Mouse (Mus musculus) urinary bladder, postnatal 14 days (tissue): ENCODE results near the gene Adam1b.
"Not testable (repeated sequence)": the region's sequence is repeated elsewhere in the genome, so short reads cannot be mapped to it uniquely, and the experiment has no call there.

Experiments used
- DNase-seq: peaks from one replicate; pipeline ENCODE4 v3.0.0; 2021; ENCODE audit warnings: low spot score

Gene Adam1b

GRCm38 (mm10) chr5:121503231-121503630, at the start of gene Adam1b:
Gene Adam1b (minus strand): TSS chr5:121503435.
- no peak for DNase-seq

- DNase-seq: no peak
Measured at GRCm38 (mm10) chr5:121549196-121549595, 46.0 kb upstream of the Adam1b start.

DNA sequence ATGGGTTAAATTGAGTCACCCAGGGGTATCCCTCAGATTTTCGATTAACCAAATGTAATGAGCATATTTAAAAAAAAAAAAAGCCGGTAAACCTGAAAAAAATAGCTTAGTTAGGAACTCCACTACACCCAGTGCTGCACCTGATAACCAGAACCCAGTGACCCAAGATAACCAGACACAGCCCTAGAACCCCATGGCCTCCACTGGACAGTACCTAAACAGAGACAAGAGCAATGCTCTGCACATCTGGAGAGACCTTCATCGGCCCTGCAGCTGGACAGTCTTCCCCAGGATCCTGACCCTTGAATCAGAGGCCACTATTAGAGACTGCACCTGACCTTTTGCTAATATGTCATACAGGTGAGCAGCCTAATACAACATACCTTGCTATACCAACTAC, 43.8 kb upstream of the Adam1b start:
- DNase-seq: no peak

DNA sequence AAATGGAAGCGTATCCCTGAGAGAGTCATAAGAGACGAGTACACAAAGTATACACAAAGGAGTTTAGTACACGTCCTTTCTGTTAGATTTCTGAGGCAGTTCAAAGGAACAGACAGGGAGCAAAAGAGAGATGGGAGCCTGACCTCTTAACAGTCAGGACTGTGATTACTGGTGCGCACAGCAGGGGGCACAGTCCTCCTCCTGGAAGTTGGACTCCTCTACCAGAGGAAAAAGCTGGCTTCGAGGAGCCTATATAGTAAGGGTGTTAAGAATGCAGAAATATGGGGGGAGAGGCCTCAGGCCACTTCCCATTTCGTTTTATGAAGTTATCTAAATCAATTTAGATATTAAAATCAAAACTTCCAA, 43.3 kb upstream of the Adam1b start:
- DNase-seq: peak; percentile 60

DNA sequence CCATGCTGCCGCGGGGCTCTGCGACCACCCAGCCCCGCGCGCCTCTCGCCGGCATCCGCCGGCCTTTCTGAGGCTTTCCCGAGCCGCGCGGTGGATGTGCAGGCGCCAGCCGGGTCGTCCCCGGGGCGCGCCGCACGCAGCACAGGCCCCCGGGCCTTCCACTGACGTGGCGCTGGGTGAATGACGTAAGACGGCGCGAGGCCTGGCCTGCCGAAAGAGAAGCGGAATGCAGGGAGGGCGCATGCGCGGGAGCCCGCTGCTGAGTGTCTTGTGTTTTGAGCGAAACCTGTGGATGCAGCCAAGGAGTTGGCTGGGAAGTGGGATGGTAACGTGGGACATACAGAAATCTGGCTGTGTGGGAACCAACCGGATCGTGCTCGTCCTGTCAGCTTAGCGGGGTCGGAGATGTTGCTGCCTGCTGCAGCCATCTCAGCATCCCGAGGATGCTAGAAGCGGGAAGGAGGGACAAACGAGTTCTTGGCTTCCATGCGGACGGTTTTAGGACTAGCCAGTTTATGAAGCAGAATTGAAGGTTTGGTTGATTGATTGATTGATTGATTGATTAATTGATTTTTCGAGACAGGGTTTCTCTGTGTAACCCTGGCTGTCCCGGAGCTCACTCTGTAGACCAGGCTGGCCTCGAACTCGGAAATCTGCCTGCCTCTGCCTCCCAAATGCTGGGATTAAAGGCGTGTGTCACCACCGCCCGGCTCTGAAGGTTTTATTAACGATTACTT, 42.7 kb upstream of the Adam1b start, which contains the start of gene Mapkapk5:
Gene Mapkapk5, minus strand, starts transcription at position 113 of the 737 bp plus-strand sequence.
- peak; percentile 97 for DNase-seq

GRCm38 (mm10) chr5:121544910-121545792, 41.9 kb upstream of the Adam1b start, which contains the start of the genes Adam1a and Gm42878:
Gene Adam1a (minus strand): TSS chr5:121545482.
Gene Gm42878 (minus strand): TSS chr5:121545482.
- peak; percentile 35 for DNase-seq

DNA sequence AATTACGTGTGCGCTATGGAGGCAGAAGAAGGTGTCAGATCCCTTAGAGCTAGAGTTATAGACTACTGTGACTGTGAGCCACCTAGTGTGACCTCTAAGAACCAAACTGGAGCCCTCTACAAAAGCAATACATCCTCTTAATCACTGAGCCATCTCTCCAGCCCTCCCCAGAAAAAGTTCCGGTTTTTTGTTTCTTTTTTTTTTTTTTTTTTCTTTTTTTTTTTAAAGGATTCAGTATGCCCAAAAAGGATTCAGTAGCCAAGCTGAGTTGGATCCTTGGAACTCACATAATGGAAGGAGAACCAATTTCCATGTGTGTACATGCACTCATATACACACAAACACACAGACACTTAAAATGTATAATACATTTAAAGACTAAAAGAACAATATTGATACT, 40.1 kb upstream of the Adam1b start:
- DNase-seq: no peak

- no peak for DNase-seq
Measured at GRCm38 (mm10) chr5:121541235-121541634, 38.0 kb upstream of the Adam1b start.

DNA sequence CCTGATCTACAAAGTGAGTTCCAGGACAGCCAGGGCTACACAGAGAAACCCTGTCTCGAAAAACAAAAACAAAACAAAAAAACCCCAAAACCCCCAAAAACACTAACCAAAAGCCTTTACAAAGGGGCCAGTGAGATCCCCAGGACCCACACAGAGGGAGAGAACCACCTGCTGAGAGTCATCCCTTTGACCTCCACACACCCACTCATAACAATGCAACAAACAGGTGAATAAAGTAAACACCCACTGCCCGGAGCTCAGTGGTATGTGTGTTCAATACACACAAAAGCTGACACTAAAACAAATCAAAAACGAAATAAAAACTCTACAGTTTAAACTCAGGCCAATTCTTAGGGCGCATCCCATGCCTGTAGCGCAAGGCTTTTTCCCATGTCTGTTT, 36.8 kb upstream of the Adam1b start:
- DNase-seq: no peak

- DNase-seq: no peak
Measured at GRCm38 (mm10) chr5:121537588-121537987, 34.4 kb upstream of the Adam1b start.

GRCm38 (mm10) chr5:121536921-121537555, 33.8 kb upstream of the Adam1b start:
- no peak for DNase-seq

DNA sequence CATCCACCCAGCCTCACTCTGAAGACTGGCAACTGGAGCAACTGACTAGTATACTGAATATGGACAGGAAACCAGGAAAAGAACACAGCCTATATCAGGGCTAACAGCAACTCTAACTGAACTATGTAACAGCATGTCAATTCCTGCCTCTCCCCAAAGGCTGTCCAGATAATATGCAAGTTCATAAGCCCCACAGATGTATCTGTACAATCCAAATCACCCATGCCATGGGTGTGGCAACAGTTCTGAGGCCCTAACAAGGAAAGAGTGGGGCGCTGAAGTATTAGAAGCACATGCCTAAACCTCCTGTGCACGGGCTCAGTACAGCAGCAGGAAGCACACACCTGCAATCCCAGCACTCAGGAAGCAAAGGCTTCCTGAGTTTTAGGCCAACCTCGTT, 31.9 kb upstream of the Adam1b start:
- DNase-seq: no peak

DNA sequence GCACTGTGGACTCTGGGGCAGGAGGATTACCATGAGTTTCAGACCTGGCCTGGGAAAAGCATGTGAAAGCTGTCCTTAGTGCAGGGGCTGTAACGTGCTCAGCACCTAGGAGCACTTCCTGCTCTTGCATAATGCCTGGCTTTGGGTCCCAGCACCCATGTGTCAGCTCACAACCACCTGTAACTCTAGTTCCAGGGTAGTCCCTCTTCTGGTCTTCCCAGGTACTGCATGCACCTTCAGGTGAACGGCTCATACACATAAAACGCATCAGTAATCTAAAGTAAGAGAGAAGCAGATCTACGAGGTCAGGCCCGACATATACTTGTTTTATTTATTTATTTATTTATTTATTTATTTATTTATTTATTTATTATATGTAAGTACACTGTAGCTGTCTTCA, 31.3 kb upstream of the Adam1b start:
- no peak for DNase-seq

DNA sequence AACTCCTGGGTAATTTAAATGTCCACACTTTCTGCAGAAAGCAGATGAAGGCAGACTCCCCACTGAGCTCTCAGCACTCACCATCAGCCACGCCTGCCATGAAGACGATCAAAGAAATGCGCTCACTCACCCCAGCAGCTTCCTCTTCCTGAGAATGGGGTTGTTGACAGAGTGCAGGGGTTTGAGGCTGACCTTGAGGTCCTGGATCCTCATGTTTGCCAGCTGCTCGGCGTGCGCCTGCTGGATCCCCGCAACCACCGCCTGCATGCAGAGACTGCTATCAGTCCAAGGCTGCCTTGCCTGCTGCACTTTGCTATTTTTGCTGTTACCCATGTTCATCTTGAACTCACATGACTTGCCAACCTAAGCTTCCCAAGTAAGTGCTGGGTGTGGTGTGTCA, 23.7 kb upstream of the Adam1b start:
- no peak for DNase-seq

GRCm38 (mm10) chr5:121526526-121526925, 23.3 kb upstream of the Adam1b start:
- DNase-seq: no peak

DNA sequence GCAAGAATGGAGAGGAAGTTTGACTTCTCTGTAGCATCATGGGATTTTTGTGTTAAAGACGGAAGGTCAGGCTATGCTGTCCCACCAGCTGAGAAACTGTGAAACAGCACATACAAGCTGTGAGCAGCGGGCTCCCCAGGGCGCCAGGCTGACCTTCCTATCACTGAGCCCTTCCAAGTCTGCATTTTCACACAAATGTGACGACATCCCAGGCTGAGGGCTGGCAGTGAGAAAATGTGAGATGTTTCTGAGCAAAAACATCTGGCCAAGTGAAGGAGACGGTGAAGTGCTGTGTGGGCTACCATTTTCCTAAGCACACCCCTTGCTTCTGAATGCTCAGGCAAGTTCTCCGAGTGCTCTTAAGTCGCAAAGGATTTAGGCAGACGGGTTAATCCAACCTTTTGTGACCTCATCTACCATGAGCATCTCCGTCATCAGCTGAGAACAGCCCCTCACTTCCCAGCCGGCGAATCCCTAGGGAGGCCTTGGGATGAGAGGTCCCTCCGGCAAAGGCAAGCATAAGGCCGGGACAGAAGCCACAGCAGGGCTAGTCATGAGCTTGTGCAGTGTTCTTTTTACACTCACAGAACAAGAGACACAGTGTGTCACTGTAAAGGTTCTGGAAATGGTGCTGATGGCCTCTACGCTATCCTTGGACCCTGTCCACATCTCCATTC, 22.7 kb upstream of the Adam1b start:
- no peak for DNase-seq

DNA sequence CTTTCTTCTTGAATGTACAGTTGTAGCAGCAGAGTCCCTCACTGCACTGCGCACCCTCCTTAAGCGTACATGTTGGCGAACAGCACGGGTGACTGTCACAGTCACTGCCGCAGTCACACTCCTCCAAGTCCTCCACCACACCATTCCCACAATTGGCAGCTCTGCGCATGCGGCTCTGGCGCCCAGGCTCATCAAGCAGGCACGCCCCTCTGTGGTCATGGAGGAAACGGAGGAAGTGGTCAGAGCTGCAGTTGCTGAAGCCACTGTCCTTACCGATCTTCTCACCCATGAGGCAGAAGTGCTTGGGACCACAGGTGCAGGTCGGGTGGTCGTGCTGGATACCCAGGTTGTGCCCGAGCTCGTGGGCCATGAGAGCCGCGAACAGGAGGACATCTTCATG, 16.5 kb upstream of the Adam1b start:
- not testable (repeated sequence) for DNase-seq

DNA sequence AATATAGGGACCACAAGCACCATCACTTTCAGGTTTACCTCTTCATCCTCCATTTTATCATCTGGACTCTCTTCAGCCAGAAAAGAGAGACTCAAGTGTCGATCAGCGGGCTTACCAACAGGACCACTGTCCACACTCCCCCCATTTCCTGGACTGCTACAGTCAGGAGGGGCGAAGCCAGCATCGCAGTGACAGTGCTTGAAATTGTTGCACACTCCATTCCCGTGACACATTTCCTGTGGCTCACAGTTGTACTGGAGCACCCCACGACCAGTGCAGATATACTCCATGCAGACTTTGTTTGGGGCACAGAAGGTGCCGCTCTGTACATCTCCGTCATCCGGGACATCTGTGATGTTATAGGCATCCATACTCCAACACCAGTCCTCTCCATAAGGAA, 15.7 kb upstream of the Adam1b start:
- no peak for DNase-seq

DNA sequence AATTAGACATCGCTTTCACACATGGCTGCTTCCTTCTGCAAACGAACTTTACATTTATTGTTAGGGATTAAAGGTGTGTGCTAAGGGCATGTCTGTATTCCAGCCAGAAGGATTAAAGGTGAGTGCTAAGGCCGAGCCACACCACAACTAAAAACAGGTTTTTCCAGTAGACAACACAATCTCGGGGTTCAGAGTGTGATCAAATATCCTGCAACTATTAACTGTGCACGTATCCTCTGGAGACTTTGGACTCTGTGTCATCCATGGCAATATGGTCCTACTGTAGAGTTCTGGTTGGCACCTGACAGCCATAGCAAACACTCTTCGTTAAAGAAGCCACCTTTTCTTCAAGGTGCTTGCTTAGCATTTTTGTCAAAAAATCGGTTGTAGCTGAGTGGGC, 6.8 kb upstream of the Adam1b start:
- DNase-seq: no peak

GRCm38 (mm10) chr5:121506846-121507245, 3.6 kb upstream of the Adam1b start:
- DNase-seq: no peak

DNA sequence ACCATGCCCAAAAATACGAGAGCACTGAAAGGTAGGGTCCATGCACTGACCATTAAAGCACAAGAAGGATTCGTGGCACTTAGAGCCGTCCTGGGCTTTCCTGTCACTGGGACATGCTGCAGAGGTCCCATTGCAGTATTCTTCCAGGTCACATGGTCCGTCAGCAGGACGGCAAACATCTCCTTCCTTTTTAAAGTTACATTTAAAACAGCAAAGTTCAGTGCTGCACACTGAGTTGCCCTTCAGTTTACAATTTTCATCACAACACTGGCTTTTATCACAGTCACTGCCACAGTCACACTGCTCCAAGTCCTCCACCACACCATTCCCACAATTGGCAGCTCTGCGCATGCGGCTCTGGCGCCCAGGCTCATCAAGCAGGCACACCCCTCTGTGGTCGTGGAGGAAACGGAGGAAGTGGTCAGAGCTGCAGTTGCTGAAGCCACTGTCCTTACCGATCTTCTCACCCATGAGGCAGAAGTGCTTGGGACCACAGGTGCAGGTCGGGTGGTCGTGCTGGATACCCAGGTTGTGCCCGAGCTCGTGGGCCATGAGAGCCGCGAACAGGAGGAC, 1.7 kb downstream of the Adam1b start:
- not testable (repeated sequence) for DNase-seq

GRCm38 (mm10) chr5:121500719-121501118, 2.5 kb downstream of the Adam1b start:
- no peak for DNase-seq
